Mouse (Mus musculus): ENCODE measurements around the gene Hist1h2bl. TPM values are rescaled to one million over a fixed set of nuclear protein-coding genes. Genes with fewer than 3 reads are reported as not detected.
"Not testable (repeated sequence)": the region's sequence is repeated elsewhere in the genome, so short reads cannot be mapped to it uniquely, and the experiment has no call there.

Gene Hist1h2bl
- polyA plus RNA-seq, 1 experiment from 2014 or later: not detected

- H3K9me3 ChIP-seq (replicated peaks; ENCODE audit: control insufficient read depth, low read length, poor library complexity, severe bottlenecking); H3K36me3 ChIP-seq (ENCODE audit: control insufficient read depth, insufficient read depth, low read length); H3K27me3 ChIP-seq (ENCODE audit: control insufficient read depth, insufficient read depth, low read depth, low read length): not testable (repeated sequence)
- WGBS: under 1% methylated on average over 39 of the region's 56 CpGs
- ATAC-seq: peak; percentile 86
- peak within 1 kb of the TSS; percentile 43 for H3K4me3 ChIP-seq (ENCODE audit: low read depth, low read length)
- peak within 1 kb of the TSS; percentile 81 for H3K4me2 ChIP-seq (ENCODE audit: low read length)
- peaks cover 28% of the 10 kb centered on the region for H3K4me1 ChIP-seq (ENCODE audit: control insufficient read depth, insufficient read depth, low read length)
- peak within 1 kb of the TSS; percentile 86 for H3K27ac ChIP-seq (ENCODE audit: low read length)
- H3K9ac ChIP-seq (ENCODE audit: low read depth, low read length): peak within 1 kb of the TSS; percentile 63
These were observed 34.4 kb upstream of the Hist1h2bl start, which contains the start of gene Hist1h4k for GRCm38 (mm10) chr13:21750159-21751017. TSS of gene Hist1h4k (minus strand) at chr13:21750505.

- H3K4me2 ChIP-seq (ENCODE audit: low read length): peak overlapping the region; percentile 81
- peaks cover 24% of the 10 kb centered on the region for H3K4me1 ChIP-seq (ENCODE audit: control insufficient read depth, insufficient read depth, low read length)
- H3K36me3 ChIP-seq (ENCODE audit: control insufficient read depth, insufficient read depth, low read length): no peaks in the 10 kb centered on the region
- ATAC-seq: no peak
- H3K27me3 ChIP-seq (ENCODE audit: control insufficient read depth, insufficient read depth, low read depth, low read length): no peaks in the 10 kb centered on the region
- peak overlapping the region; percentile 63 for H3K9ac ChIP-seq (ENCODE audit: low read depth, low read length)
- peak overlapping the region; percentile 43 for H3K4me3 ChIP-seq (ENCODE audit: low read depth, low read length)
- WGBS: 5% methylated on average over 5 of the region's 5 CpGs
- H3K27ac ChIP-seq (ENCODE audit: low read length): peak overlapping the region; percentile 86
- no peaks in the 10 kb centered on the region for H3K9me3 ChIP-seq (replicated peaks; ENCODE audit: control insufficient read depth, low read length, poor library complexity, severe bottlenecking)
These were observed 33.6 kb upstream of the Hist1h2bl start for GRCm38 (mm10) chr13:21749387-21750158.

DNA sequence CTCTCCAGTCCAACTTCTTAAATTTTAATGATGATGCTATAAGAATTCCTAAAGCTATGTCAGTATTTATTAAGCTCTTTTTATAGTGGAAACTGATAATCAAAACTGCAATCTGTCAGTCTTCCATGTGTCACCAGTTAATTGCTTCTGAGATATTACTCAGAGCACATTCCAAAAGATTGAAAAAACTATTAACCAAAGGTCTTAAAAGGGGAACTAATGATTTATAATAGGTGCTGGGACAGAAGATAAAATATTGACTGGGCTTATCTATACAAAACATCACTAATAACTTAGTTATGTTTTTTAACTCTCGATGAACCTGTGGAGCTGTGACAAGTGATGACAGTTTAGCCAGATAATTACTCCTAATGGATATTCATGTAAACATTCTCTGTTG, 29.1 kb upstream of the Hist1h2bl start:
- peaks cover 15% of the 10 kb centered on the region for H3K4me1 ChIP-seq (ENCODE audit: control insufficient read depth, insufficient read depth, low read length)
- H3K9me3 ChIP-seq (replicated peaks; ENCODE audit: control insufficient read depth, low read length, poor library complexity, severe bottlenecking): no peaks in the 10 kb centered on the region
- no peak overlapping the region for H3K4me2 ChIP-seq (ENCODE audit: low read length)
- WGBS: 94% methylated on average over 1 of the region's 1 CpGs
- no peak overlapping the region for H3K9ac ChIP-seq (ENCODE audit: low read depth, low read length)
- ATAC-seq: no peak
- no peak overlapping the region for H3K4me3 ChIP-seq (ENCODE audit: low read depth, low read length)
- H3K27ac ChIP-seq (ENCODE audit: low read length): no peak overlapping the region
- no peaks in the 10 kb centered on the region for H3K36me3 ChIP-seq (ENCODE audit: control insufficient read depth, insufficient read depth, low read length)
- no peaks in the 10 kb centered on the region for H3K27me3 ChIP-seq (ENCODE audit: control insufficient read depth, insufficient read depth, low read depth, low read length)

DNA sequence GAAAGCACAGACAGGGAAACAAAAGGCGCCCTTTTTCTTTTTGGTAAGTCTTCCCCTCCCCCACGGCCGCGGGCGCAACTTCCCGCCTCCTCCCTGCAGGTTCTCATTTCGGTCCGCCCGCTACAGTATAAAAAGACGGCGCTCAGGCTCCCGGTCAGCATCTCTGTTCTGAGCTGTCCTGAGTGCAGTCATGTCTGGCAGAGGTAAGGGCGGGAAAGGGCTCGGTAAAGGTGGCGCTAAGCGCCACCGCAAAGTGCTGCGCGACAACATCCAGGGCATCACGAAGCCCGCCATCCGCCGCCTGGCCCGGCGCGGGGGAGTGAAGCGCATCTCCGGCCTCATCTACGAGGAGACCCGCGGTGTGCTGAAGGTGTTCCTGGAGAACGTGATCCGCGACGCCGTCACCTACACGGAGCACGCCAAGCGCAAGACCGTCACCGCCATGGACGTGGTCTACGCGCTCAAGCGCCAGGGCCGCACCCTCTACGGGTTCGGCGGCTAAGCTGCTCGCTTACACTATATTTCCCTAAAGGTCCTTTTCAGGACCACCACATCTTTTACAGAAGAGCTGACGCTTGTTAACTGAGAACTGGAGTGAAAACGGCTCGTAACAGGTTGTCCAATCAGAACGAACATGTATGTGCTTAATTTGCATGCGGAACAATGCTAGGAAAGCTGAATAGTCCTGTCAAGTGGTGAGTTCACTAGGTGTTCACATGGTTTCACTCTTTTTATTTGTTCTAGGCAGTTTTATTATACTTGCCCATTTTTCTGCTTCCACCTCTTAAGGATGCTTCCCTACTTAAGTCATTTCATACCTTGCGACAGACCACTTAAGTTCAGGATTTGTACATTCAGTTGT, 19.2 kb upstream of the Hist1h2bl start, which contains the start of gene Hist1h4j:
Gene Hist1h4j (plus strand): TSS at position 159 of the 862 bp plus-strand sequence.
- WGBS: under 1% methylated on average over 40 of the region's 56 CpGs
- peak; percentile 93 for ATAC-seq
- Histone ChIP-seq H3K27ac (ENCODE audit: low read length) (peak within 1 kb of the TSS; percentile 95), H3K4me1 (ENCODE audit: control insufficient read depth, insufficient read depth, low read length) (peaks cover 11% of the 10 kb centered on the region), H3K4me3 (ENCODE audit: low read depth, low read length) (peak within 1 kb of the TSS; percentile 54), H3K9ac (ENCODE audit: low read depth, low read length) (peak within 1 kb of the TSS; percentile 63), H3K4me2 (ENCODE audit: low read length) (peak within 1 kb of the TSS; percentile 85)
- H3K9me3 ChIP-seq (replicated peaks; ENCODE audit: control insufficient read depth, low read length, poor library complexity, severe bottlenecking); H3K27me3 ChIP-seq (ENCODE audit: control insufficient read depth, insufficient read depth, low read depth, low read length); H3K36me3 ChIP-seq (ENCODE audit: control insufficient read depth, insufficient read depth, low read length): not testable (repeated sequence)

DNA sequence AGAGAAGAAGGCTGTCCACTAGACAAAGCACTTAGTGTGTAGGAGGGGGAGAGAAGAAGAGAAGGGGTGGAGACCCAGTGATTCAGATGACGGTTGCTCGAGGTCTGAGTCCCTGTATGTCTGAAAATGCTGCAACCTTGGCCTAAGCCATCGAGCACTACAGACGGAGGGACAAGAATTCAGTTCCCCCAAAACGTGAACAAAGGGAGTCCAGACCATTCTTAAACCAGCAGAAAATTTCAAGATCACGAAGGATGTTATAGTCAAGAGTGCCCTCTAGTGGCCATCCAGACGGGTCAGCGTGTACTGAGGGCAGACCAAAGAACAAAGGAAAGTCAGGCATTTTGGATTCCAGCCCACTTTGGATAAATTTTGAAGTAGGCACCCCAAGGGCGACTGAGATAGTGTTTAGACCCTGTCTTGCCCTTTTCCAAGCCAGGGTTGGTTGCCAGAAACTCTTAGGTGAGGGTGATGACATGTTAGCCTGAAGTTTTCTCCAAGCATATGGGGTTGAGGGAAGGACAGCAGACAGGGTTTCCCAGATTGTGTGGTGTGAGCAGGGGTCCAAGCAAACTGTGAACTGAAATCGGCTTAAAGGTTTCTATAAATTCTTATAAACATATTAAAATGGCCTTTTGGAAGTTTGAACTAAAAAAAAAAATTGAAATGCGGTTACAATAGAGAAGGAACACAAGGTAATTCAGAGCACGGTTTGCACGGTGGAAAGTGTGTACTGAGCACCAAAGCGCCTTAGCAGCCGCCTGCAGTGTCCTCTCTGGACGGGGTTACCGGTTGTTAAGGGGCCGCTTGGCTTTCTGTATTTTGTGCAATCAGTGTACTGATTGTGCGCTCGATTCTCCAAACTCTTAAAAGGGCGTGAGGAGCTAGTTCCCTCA, 18.3 kb upstream of the Hist1h2bl start:
- H3K27ac ChIP-seq (ENCODE audit: low read length): peak overlapping the region; percentile 95
- peak overlapping the region; percentile 85 for H3K4me2 ChIP-seq (ENCODE audit: low read length)
- no peaks in the 10 kb centered on the region for H3K27me3 ChIP-seq (ENCODE audit: control insufficient read depth, insufficient read depth, low read depth, low read length)
- ATAC-seq: peak; percentile 83
- peak overlapping the region; percentile 54 for H3K4me3 ChIP-seq (ENCODE audit: low read depth, low read length)
- no peaks in the 10 kb centered on the region for H3K36me3 ChIP-seq (ENCODE audit: control insufficient read depth, insufficient read depth, low read length)
- no peaks in the 10 kb centered on the region for H3K9me3 ChIP-seq (replicated peaks; ENCODE audit: control insufficient read depth, low read length, poor library complexity, severe bottlenecking)
- H3K4me1 ChIP-seq (ENCODE audit: control insufficient read depth, insufficient read depth, low read length): peaks cover 11% of the 10 kb centered on the region
- peak overlapping the region; percentile 63 for H3K9ac ChIP-seq (ENCODE audit: low read depth, low read length)
- under 1% methylated on average over 21 of the region's 21 CpGs for WGBS

DNA sequence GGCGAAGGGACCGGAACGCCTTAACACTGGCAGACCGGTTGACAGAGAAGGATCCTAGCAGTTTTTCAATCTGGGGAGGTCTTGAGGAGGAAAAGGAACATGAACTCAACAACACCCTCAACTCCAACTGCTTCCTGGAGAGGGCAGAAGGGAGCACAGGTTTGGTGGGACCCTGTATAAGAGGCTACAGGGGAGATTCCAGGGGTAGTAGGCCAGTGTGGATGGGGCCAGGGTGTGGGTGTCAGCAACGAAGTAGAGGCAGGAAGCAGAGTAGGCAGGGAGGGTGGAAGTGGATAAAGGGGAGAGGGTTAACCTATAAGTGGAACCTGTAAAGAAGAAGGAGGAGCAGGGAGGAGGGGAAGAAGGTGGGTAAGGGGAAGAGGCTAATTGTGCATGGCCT, 17.5 kb upstream of the Hist1h2bl start:
- Histone ChIP-seq H3K9ac (ENCODE audit: low read depth, low read length) (no peak overlapping the region; the same call in 1 of the 2 replicates), H3K4me3 (ENCODE audit: low read depth, low read length) (no peak overlapping the region), H3K4me1 (ENCODE audit: control insufficient read depth, insufficient read depth, low read length) (peaks cover 11% of the 10 kb centered on the region), H3K4me2 (ENCODE audit: low read length) (no peak overlapping the region), H3K9me3 (replicated peaks; ENCODE audit: control insufficient read depth, low read length, poor library complexity, severe bottlenecking) (no peaks in the 10 kb centered on the region), H3K27me3 (ENCODE audit: control insufficient read depth, insufficient read depth, low read depth, low read length) (no peaks in the 10 kb centered on the region), H3K27ac (ENCODE audit: low read length) (peak overlapping the region; percentile 95), H3K36me3 (ENCODE audit: control insufficient read depth, insufficient read depth, low read length) (no peaks in the 10 kb centered on the region)
- WGBS: 72% methylated on average over 5 of the region's 5 CpGs
- ATAC-seq: peak; percentile 30; the same call in 1 of the 2 replicates

DNA sequence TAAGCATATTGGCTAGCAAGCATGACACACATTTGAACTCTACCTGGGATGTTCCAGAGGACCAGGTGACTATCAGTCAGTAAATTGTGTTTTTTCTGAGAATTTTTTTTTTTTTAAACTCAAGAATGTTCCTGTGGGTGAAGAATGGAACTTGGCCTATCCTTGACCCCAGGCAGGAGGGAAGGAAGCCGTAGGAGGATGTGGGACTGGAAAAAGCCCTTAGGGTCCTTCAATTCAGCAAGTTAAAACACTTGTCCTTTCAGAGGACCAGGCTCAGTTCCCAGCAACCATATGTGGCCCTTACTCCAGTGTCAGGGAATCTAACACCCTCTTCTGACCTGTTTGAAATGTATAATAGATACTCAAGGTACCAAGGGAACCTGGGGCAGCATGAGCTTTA, 13.6 kb upstream of the Hist1h2bl start:
- H3K27ac ChIP-seq (ENCODE audit: low read length): no peak overlapping the region
- peaks cover 5% of the 10 kb centered on the region; the same call in 1 of the 2 replicates for H3K4me1 ChIP-seq (ENCODE audit: control insufficient read depth, insufficient read depth, low read length)
- ATAC-seq: no peak
- no peaks in the 10 kb centered on the region for H3K27me3 ChIP-seq (ENCODE audit: control insufficient read depth, insufficient read depth, low read depth, low read length)
- H3K9ac ChIP-seq (ENCODE audit: low read depth, low read length): no peak overlapping the region
- no peaks in the 10 kb centered on the region for H3K36me3 ChIP-seq (ENCODE audit: control insufficient read depth, insufficient read depth, low read length)
- no peak overlapping the region for H3K4me2 ChIP-seq (ENCODE audit: low read length)
- H3K9me3 ChIP-seq (replicated peaks; ENCODE audit: control insufficient read depth, low read length, poor library complexity, severe bottlenecking): no peaks in the 10 kb centered on the region
- no peak overlapping the region for H3K4me3 ChIP-seq (ENCODE audit: low read depth, low read length)
- 77% methylated on average over 1 of the region's 1 CpGs for WGBS
